Mouse (Mus musculus) midbrain, postnatal 0 days (tissue): ENCODE data around the gene Dlg2. TPM values are rescaled to one million over a fixed set of nuclear protein-coding genes. Genes with fewer than 3 reads are reported as not detected.
A peak's percentile ranks its signal among the peaks of the same experiment; 100 is the strongest.

ENCODE experiments used
- ATAC-seq: fragments of 200-750 bp; cut with Nextera tagmentation; 2 replicates; pipeline ENCODE4 v1.8.0; 2017; ENCODE audit warnings: moderate number of reproducible peaks, mild to moderate bottlenecking, moderate TSS enrichment, moderate library complexity; ENCODE audit not compliant: low FRiP score
- DNase-seq: peaks from one replicate; pipeline ENCODE4 v3.0.0-alpha.2; 2015; ENCODE audit warnings: low spot score
- H3K27ac ChIP-seq: fragments of 300-500 bp; sonication (generic); 2 replicates; pipeline ENCODE4 v1.5.1; 2014; ENCODE audit warnings: low read depth, mild to moderate bottlenecking, low read length, mixed read lengths
- H3K27me3 ChIP-seq: fragments of 300-500 bp; sonication (generic); 2 replicates; pipeline ENCODE4 v1.6.1; 2014; ENCODE audit warnings: low read length, control low read depth, mixed read lengths; ENCODE audit not compliant: insufficient read depth
- H3K36me3 ChIP-seq: fragments of 300-500 bp; sonication (generic); 2 replicates; pipeline ENCODE4 v1.6.1; 2014; ENCODE audit warnings: low read length, control low read depth, mixed read lengths; ENCODE audit not compliant: insufficient read depth
- H3K4me1 ChIP-seq: fragments of 300-500 bp; sonication (generic); 2 replicates; pipeline ENCODE4 v1.6.1; 2014; ENCODE audit warnings: mild to moderate bottlenecking, control low read depth, antibody characterized with exemption, low read length, mixed read lengths; ENCODE audit not compliant: insufficient read depth
- H3K4me2 ChIP-seq: fragments of 300-500 bp; sonication (generic); 2 replicates; pipeline ENCODE4 v1.6.1; 2014; ENCODE audit warnings: low read depth, mild to moderate bottlenecking, low read length, mixed read lengths; ENCODE audit not compliant: poor library complexity, severe bottlenecking
- H3K4me3 ChIP-seq: fragments of 300-500 bp; sonication (generic); 2 replicates; pipeline ENCODE4 v1.5.1; 2014; ENCODE audit warnings: low read depth, mild to moderate bottlenecking, low read length, moderate library complexity
- H3K9ac ChIP-seq: fragments of 300-500 bp; sonication (generic); replicated peaks from 2 replicates; pipeline ENCODE4 v1.6.1; 2014; ENCODE audit warnings: mild to moderate bottlenecking, low read length, moderate library complexity, mixed read lengths; ENCODE audit not compliant: poor library complexity, severe bottlenecking
- H3K9me3 ChIP-seq: fragments of 300-500 bp; sonication (generic); 2 replicates; pipeline ENCODE4 v1.6.1; 2016; ENCODE audit warnings: low read length, control low read depth
- CTCF ChIP-seq: IDR thresholded peaks from 2 replicates; pipeline ENCODE4 v1.5.1; 2016; ENCODE audit warnings: antibody characterized with exemption, mild to moderate bottlenecking
- WGBS: fragments of 180-500 bp; shearing (Covaris S2); extraction: QIAGEN DNeasy Blood & Tissue Kit; methylation state at CpG from one replicate; pipeline ENCODE4 v1.1.7; 2014; 5-methylcytosine and 5-hydroxymethylcytosine counted together
- polyA plus RNA-seq: library from polyadenylated mRNA; unstranded; fragments of >200 nt; fragmentation: Nextera tagmentation; extraction: Ambion mirVana; gene quantifications from 2 replicates; pipeline ENCODE4 v1.2.1, GENCODE M21; 2015
- total RNA-seq: library from RNA; depleted of rRNA; stranded (reverse); fragments of >200 nt; gene quantifications from 2 replicates; pipeline ENCODE4 v1.2.3, GENCODE M21; 2014

Gene Dlg2
- total and polyA plus RNA-seq, 2 experiments from 2014 or later = 21.6 to 126 TPM

DNA sequence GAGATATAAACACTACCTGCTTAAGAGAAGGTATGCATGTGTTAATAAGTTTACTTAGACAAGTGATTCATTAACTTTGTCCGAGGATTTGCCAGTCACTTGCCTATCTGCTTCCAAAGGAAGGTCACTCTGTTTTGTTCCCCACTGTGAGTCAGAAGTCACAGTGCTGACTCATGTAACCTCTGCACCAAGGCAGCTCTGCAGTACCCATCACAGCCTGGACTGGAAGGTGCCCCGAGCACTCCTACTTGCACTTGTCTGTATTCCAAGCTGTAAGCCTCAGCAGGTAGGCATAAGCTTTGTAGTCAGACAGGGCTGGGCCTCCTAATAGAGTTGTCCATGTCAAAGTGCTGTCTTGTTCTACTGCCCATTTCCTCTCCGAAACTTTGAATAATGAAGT is 1782.2 kb downstream of the Dlg2 start:
- DNase-seq = no peak
- no peak overlapping the region for H3K9ac ChIP-seq
- H3K4me2 ChIP-seq = no peak overlapping the region
- no peak overlapping the region for H3K4me3 ChIP-seq
- H3K36me3 ChIP-seq = no peaks in the 10 kb centered on the region
- 63% methylated on average over 3 of the region's 3 CpGs for WGBS
- no peaks in the 10 kb centered on the region for H3K27me3 ChIP-seq
- H3K4me1 ChIP-seq = no peaks in the 10 kb centered on the region
- H3K9me3 ChIP-seq = no peaks in the 10 kb centered on the region
- H3K27ac ChIP-seq = no peak overlapping the region
- no peak for TF ChIP-seq CTCF
- ATAC-seq = no peak

GRCm38 (mm10) chr7:92264325-92264724 is 1787.9 kb downstream of the Dlg2 start:
- no peak overlapping the region for H3K9ac ChIP-seq
- 50% methylated on average over 3 of the region's 3 CpGs for WGBS
- H3K27me3 ChIP-seq = no peaks in the 10 kb centered on the region
- TF ChIP-seq CTCF = no peak
- H3K4me1 ChIP-seq = no peaks in the 10 kb centered on the region
- no peaks in the 10 kb centered on the region for H3K9me3 ChIP-seq
- no peaks in the 10 kb centered on the region for H3K36me3 ChIP-seq
- DNase-seq (peak; percentile 76), ATAC-seq (peak; percentile 78; the same call in 1 of the 2 replicates)
- H3K4me3 ChIP-seq = no peak overlapping the region
- H3K4me2 ChIP-seq = no peak overlapping the region
- H3K27ac ChIP-seq = no peak overlapping the region

DNA sequence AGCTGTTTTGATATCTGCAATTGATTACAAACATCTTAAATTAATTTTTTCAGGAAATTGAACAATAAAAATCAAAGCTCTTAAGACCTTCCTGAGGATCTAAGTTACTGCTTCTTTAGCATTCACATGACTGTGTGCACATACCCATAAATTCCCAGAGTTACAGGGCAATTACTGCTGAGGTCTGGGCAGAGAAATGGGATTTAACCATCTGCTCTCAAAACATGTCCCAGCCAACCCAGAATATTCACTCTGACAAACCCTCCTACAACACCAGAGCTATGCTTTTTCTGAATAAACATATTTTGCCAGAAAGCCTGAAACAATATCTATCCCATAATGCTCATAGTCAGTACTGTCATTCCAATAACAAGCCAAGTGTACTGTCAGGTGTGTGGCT is 1788.5 kb downstream of the Dlg2 start:
- DNase-seq = peak; percentile 39
- no peak overlapping the region for H3K4me2 ChIP-seq
- no peaks in the 10 kb centered on the region for H3K9me3 ChIP-seq
- no peak overlapping the region for H3K9ac ChIP-seq
- H3K27ac ChIP-seq = no peak overlapping the region
- no peaks in the 10 kb centered on the region for H3K36me3 ChIP-seq
- no peak for TF ChIP-seq CTCF
- H3K27me3 ChIP-seq = no peaks in the 10 kb centered on the region
- H3K4me3 ChIP-seq = no peak overlapping the region
- H3K4me1 ChIP-seq = no peaks in the 10 kb centered on the region
- ATAC-seq = no peak

DNA sequence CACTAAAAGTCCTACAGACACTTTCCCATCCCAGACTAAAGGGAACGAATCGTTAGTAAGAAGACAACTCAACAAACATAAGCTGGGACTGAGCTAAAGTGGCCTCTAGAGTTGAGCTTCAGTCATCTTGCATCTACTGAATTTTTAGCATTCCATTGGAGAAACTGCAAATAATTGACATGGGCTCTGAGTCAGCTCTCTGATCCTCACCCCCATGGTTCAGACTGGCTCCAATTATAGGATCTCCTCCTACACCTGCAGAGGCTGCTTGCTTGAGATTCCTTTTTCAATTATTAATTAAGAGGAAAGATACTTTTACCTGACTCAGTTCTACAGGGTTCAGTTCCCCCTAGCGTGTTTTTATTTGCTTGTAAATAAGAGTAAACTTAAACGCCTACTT is 1798.9 kb downstream of the Dlg2 start:
- Histone ChIP-seq H3K36me3 (no peaks in the 10 kb centered on the region), H3K4me3 (no peak overlapping the region), H3K4me2 (no peak overlapping the region), H3K9me3 (no peaks in the 10 kb centered on the region), H3K27me3 (no peaks in the 10 kb centered on the region), H3K9ac (no peak overlapping the region), H3K27ac (no peak overlapping the region), H3K4me1 (no peaks in the 10 kb centered on the region)
- WGBS = 75% methylated on average over 4 of the region's 4 CpGs
- ATAC-seq = no peak
- TF ChIP-seq CTCF = no peak
- no peak for DNase-seq

DNA sequence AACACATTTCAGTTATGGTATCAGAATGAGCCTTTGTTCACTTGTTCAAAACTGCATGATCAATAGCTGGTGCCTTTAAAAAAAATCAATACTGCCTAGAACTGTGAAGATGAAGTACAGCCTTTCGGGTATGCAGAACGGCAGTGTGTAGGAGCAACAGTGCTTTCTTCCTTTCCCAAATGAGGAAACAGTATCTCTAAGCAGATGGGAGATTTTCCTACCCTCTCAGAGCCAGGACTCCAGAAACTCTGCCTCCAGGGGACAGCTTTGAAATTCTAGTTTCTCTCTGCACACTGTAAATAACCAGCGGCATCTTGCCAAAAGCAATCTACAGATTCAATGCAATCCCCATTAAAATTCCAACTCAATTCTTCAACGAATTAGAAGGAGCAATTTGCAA is 1801.2 kb downstream of the Dlg2 start:
- Histone ChIP-seq H3K4me1 (no peaks in the 10 kb centered on the region; the same call in 1 of the 2 replicates), H3K9me3 (no peaks in the 10 kb centered on the region), H3K4me3 (no peak overlapping the region), H3K27ac (no peak overlapping the region), H3K9ac (no peak overlapping the region), H3K27me3 (no peaks in the 10 kb centered on the region), H3K36me3 (no peaks in the 10 kb centered on the region), H3K4me2 (no peak overlapping the region)
- DNase-seq (peak; percentile 16), ATAC-seq (no peak)
- no peak for TF ChIP-seq CTCF
- 58% methylated on average over 4 of the region's 4 CpGs for WGBS

GRCm38 (mm10) chr7:92280925-92281324 is 1804.5 kb downstream of the Dlg2 start:
- Histone ChIP-seq H3K4me3 (no peak overlapping the region), H3K4me2 (no peak overlapping the region), H3K9me3 (no peaks in the 10 kb centered on the region), H3K36me3 (no peaks in the 10 kb centered on the region), H3K4me1 (no peaks in the 10 kb centered on the region; the same call in 1 of the 2 replicates), H3K27me3 (no peaks in the 10 kb centered on the region), H3K27ac (no peak overlapping the region), H3K9ac (no peak overlapping the region)
- DNase-seq (no peak), ATAC-seq (no peak)
- no peak for TF ChIP-seq CTCF
- WGBS = 29% methylated on average over 7 of the region's 7 CpGs
